Mouse (Mus musculus) layer of hippocampus, postnatal 10 days (tissue): ENCODE measurements at regions not wholly inside any gene's neighbourhood (a gene's known extent, or its start where the extent isn't known, plus 50 kb on each side); places are given as distances from the start of the nearest gene placed in this dataset.

Experiments
- DNase-seq, 2 experiments: peaks; one replicate each; pipeline ENCODE4 v3.0.0; 2021; ENCODE audit warnings: low spot score in 2 of 2

DNA sequence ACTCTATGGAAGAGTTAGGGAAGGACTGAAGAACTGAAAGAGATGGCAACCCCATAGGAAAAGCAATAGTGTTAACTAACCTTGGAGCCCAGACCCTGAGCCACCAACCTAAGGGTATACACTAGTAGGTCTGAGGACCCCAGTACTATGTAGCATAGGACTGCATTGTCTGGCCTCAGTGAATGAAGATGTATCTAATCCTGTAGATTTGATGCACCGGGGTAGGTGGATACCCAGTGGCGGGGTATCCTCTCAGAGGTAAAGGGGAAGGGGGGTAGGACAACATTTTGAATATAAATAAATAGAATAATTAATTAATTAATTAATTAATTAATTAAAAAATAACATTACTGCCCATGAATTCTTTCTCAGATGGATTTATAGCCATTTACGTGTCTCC is 387.9 kb upstream of the 4921530L21Rik start:
- no peak for DNase-seq

DNA sequence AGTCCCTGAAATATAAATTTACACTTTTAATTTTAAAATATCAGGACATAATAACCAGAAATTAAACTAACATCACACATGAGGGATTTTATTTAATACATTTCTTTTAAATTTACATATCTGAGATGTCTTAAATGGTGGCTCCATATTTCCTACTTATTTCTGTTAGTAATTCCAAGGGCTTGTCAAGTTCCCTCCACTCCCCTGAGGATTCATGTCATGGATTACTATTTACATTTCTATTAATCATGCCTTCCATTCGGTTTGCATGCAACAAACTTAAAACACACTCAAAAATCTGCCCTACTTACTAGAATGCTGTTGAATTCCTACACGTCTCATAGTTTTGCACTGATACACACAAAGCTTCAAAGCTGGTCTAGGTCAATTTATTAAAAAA is 387.1 kb upstream of the 4921530L21Rik start:
- DNase-seq: no peak

DNA sequence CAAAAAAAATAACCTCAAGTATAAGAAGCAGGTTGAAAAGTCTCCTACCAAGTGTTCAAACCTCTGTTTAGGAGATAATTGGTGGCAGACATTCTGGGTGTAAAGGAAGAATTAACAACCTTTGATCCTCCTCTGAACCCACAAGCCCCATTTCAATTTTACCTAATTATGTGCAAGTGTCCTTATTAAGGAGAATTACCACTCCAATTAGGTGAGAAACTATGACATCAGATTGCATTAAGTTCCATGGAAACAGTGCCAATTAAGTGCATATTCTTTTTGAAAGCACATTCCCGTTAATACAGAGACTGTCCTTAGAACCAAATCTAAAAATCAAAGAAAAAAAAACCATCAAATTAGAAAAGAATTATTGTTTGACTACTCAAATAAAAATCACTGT is 366.0 kb upstream of the 4921530L21Rik start:
- DNase-seq: no peak

DNA sequence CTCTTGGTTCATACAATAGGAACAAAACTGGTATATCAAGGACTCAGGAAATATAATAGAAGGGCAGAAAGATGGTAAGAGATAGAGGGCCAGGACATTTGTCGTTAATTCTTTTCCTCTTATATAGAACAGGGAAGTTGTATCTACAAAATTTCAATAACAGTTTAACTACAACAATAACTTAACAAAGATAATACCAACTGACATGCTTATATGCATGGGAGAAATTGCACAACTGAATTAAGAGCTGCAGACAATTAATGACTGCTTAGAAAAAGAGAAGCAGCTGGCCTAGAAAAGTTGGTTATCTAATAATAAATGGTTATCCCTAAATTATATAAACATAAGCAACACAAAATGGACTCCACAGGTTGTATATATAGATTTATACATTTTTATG is 362.2 kb upstream of the 4921530L21Rik start:
- DNase-seq: no peak

DNA sequence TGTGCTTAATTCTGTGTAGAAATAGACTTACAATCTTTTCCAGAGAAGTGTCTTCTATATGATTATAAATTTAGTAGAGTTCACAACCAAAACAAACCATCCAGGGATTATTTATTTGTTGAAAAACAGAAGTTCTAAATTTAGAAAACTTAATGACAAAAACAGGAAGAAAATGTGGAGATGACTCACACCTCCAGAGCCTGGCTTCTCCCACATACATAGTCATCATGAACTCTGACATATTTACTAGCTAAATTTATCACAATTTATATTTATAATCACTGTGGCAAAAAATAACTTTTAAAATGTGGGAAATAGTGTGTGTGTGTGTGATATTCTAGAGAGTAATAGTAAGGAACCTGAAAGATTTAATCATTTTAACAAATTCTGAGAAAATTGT is 337.2 kb upstream of the 4921530L21Rik start:
- DNase-seq: no peak

DNA sequence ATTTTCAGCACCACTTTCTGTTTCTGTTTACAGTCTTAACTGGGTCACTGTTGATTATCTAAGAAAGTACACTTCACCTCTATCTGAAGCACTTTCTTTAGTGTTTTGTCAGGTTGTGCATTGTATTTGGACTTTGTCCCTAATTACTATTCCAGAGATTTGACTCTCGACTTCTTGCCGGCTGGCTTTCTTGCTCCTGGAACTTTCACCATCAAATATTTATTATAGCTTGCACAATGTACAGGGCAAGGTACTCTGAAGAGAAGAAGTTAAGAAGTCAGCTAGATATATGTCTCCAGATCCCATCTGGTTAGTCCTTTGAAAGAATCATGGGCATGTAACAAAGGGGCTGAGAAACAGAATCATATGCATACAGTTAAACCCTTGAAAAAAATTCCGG is 290.0 kb upstream of the 4921530L21Rik start:
- no peak for DNase-seq

DNA sequence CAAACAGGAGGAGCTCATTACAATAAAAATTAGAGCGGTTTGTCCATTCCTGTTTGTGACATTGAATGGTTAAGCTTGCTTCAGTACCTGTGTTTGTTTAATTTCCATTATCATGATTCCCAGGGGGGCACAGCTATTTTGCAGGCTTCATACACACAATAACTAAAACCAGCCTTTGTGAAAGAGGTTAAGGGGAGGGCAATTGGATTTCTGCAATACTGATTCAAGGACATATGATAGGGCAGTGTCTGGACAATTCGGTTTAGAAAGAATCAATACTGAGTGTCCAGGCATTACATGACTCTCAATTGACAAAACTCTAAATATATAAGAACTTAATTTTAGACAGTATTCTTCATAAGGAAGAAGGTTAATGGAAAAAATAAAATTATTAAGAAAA is 284.7 kb upstream of the 4921530L21Rik start:
- no peak for DNase-seq

DNA sequence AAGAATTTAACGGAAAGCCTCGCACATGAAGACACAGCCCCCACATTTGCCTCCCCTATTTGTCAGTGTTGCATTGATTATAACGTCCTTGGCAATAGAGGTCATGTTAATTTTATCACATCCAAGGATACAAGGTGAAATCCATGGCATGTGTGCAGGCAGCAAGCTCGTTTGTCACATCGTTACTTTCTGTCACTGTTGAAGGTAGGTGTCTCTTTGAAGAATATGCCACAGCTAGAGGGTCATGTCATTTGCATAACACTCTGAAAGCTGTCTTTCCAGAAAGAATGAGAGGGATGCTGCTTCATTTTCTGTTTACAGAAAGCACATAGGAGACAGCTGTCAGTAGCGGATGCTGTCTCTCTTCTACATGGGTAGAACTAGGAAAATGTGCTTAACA is 235.1 kb upstream of the 4921530L21Rik start:
- no peak for DNase-seq

DNA sequence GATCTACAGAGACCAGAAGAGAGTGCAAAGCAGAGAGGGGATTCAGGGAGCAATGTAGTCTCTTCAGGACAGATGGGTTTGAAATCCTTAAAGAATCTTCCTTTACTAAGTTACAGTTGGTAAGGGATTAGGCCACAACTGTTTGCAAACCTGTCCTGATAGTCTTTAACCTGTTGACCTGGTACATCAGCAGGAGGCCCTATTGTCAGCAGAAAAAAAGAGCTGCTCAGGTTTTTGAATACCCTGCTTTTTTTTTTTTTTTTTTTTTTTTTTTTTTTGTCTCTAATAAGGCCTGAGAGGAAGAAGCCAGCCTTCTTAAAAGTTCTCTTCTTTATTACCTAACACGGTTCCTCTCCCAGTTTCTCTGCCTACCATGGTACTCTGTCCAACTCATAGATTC is 221.5 kb upstream of the 4921530L21Rik start:
- DNase-seq: no peak

DNA sequence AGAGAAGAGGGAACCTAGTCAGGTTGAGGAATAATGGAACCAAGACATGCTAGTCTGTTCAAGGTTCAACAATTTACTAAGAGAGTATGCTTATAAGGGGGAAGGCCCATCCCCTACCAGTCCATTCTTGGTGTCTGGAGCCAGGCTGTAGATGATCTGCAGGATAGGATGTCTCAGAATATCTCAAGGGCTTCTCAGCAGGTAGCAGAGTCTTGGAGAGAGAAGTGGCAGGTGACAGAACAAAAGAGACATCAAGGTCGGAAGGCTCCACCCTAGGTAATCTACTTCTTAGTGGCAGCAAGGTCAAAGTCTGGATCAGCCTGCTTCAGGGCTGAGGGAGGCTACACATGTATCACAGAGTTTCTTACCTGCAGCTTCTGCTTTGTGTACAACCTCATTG is 220.2 kb upstream of the 4921530L21Rik start:
- no peak for DNase-seq

DNA sequence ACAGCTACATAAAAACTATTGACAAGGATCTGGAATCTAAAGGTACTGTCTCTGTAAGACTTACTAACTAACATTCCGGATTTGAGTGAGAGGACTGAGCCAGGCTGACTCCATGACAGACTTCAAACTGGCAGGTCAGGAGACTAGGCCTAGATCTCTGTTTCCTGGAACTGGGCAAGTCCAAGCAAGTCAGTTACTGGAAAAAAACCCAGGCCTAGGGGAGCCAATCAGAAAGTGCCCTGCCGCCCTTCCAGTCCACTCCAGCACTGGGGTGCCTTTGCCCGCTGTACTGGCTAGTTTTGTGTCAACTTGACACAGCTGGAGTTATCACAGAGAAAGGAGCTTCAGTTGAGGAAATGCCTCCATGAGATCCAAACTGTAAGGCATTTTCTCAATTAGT is 219.6 kb upstream of the 4921530L21Rik start:
- DNase-seq: no peak

DNA sequence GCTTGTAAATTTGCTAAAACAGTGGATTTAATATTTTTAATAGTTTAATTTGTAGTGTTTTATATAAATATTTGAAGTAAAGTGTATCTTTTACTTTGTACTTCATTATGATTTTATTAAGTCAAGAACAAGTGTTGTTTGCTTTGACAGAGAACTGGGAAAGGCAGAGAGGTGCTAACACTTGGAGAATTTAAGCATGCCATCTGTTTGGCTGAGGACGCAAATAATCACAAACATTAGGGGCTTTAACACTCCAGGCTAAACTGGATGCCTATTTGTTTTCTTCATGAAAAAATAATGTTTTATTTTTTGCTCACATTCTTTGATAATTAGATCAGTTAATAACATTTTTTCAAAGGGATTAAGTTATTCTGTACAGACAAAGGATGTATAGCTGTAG is 193.6 kb upstream of the 4921530L21Rik start:
- no peak for DNase-seq

DNA sequence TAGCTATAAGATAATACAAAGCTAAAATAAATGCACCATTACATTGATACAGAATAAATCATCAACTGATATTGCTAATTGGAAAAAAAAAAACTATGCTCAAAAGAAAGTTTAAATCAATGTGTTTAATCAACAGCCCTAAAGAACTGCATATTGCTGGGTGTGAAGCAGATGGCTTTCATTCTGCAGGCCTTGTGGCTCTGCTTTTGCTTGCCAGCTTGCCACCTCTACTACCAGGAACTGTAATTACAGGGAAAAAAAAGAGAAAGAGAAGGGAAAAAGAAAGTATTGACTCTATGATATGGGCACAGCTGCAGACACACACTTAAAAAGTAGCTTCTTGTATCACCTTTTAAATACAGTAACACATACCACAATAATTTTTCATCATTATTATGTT is 192.4 kb upstream of the 4921530L21Rik start:
- peak; percentile 4 to 15 for DNase-seq

DNA sequence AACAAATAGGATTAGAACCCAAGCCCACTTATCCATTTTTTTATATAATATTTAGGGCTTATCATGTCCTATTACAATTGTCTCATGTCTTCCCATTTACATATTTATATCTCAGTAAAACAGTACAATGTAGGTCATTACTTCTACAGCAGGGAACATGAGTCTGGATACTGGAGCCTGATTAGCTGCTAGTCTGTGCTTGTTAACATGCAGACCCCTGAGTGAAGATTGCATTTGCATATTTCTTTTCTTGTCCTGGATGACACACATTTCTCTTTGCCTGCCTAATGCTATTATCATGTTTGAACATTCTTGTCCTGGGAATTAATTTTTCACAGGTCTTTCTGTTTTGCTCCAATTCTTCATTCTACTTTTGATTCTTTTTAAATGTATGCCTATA is 155.0 kb upstream of the 4921530L21Rik start:
- DNase-seq: no peak

DNA sequence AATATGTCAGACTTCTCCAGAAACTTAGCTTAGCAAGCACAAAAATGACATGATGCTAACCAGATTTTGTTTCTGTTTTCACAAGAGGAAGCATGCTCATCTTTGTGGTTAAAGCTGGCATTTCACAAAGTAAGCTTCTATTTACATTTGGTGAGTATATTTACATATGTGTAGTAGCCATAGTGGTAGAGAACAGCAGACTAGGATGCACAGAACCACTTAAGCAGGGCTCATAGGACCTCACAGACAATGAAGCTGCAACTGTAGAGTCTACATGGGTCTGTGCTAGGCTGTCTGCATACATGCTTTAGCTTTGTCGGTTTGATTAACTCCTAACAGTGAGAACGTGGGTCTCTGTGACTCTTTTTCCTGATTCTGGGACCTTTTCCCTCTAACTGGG is 105.3 kb upstream of the 4921530L21Rik start:
- DNase-seq: no peak

DNA sequence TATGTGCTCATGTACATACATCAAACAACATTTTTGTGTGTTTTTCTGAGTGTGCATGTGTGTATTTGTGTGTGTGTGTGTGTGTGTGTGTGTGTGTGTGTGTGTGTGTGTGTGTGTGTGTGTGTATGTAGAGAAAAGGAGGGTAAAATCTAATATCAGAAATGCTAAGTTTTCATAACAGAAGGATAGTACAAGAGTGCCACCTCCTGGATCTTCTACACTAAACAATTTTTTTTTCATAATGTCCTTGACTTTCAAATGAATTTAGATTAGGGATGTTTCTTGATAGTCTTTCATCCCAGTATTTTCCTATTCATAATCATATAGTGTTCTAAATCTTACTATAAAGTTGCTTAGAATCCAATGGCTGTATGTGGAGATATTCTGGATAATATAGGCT is 103.6 kb upstream of the 4921530L21Rik start:
- no peak for DNase-seq
